ENCODE assay signal across 7 mouse cellular contexts in the genomic region with DNA sequence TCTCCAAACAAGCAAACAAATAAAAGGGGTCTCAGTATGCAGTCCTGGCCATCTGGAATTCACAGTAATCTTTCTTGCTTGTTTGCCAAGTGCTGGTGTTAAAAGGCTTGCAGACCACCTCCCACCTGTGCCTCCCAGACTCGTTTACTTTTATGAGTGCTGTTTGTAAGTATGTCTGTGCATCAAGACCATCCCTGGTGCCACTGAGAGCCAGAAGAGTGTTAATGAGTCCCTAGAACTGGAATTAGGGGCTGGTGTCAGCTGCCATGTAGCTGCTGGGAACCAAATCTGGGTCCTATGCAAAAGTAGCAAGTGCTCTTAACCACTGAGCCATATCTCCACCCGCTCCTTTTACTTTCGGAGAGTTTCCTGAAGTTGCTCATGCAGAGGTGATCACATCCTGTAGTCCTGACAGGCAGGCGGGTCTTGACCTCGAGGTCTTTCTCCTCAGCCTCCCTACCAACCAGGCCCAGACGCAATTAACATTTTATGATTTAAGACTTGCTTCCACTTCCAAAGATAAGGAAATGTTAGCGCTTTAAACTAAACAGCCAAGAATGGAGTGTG. TPM values are rescaled to one million over a fixed set of nuclear protein-coding genes. Genes with fewer than 3 reads are reported as not detected.
DNase-seq lines count a peak whose midpoint lies in the region; ATAC-seq lines count a peak whose summit lies in the region.

No protein-coding gene starts in this region.

- H3K27ac ChIP-seq in forebrain, embryonic 11.5 days (ENCODE audit: low read depth, low read length) = peak overlapping the region; percentile 82; the same call in 1 of the 2 replicates
- no peak overlapping the region for H3K27ac ChIP-seq in limb, embryonic 12.5 days
- H3K27ac ChIP-seq in stomach, embryonic 14.5 days (ENCODE audit: low read length) = no peak overlapping the region

- peak overlapping the region; percentile 74 for H3K9ac ChIP-seq in forebrain, embryonic 11.5 days (ENCODE audit: low read length)
- H3K9ac ChIP-seq in limb, embryonic 12.5 days (replicated peaks) = peak overlapping the region; percentile 72
- H3K9ac ChIP-seq in stomach, embryonic 14.5 days (replicated peaks; ENCODE audit: low read depth, low read length) = peak overlapping the region; percentile 66

- peak; percentile 3 for DNase-seq in retina, postnatal 1 day
- DNase-seq in retina, embryonic 14.5 days (ENCODE audit: low spot score) = no peak
- DNase-seq in forebrain, embryonic 11.5 days (ENCODE audit: low spot score) = peak; percentile 48
- DNase-seq in left cerebral cortex, postnatal 4 days = no peak
- no peak for DNase-seq in layer of hippocampus, postnatal 14 days (ENCODE audit: low spot score in 2 of 2)

- no peaks in the 10 kb centered on the region for H3K9me3 ChIP-seq in forebrain, embryonic 11.5 days (ENCODE audit: control insufficient read depth, low read length)
- no peaks in the 10 kb centered on the region for H3K9me3 ChIP-seq in limb, embryonic 12.5 days
- no peaks in the 10 kb centered on the region for H3K9me3 ChIP-seq in stomach, embryonic 14.5 days (ENCODE audit: control insufficient read depth, low read depth, low read length)

- peak overlapping the region; percentile 78 for H3K4me2 ChIP-seq in forebrain, embryonic 11.5 days (ENCODE audit: low read depth, low read length, severe bottlenecking)
- H3K4me2 ChIP-seq in limb, embryonic 12.5 days = peak overlapping the region; percentile 80
- peak overlapping the region; percentile 78 for H3K4me2 ChIP-seq in stomach, embryonic 14.5 days (replicated peaks; ENCODE audit: low read depth, low read length)

- intact Hi-C loops in left cerebral cortex, postnatal 4 days (cut with DNase I) = loop anchor here (5.0 kb wide), 1 partner anchor 255 kb away; no protein-coding TSS in a partner anchor

- H3K4me1 ChIP-seq in forebrain, embryonic 11.5 days (replicated peaks; ENCODE audit: control insufficient read depth, insufficient read depth, low read length) = peaks cover 7% of the 10 kb centered on the region
- peaks cover 18% of the 10 kb centered on the region for H3K4me1 ChIP-seq in limb, embryonic 12.5 days (replicated peaks)
- H3K4me1 ChIP-seq in stomach, embryonic 14.5 days (ENCODE audit: control insufficient read depth, insufficient read depth, low read length) = peaks cover 14% of the 10 kb centered on the region

- peaks cover 7% of the 10 kb centered on the region for H3K36me3 ChIP-seq in forebrain, embryonic 11.5 days (ENCODE audit: control insufficient read depth, insufficient read depth, low read length)
- H3K36me3 ChIP-seq in limb, embryonic 12.5 days = peaks cover 68% of the 10 kb centered on the region
- H3K36me3 ChIP-seq in stomach, embryonic 14.5 days (ENCODE audit: control insufficient read depth, insufficient read depth, low read length) = peaks cover 50% of the 10 kb centered on the region

- peak overlapping the region; percentile 80 for H3K4me3 ChIP-seq in forebrain, embryonic 11.5 days (ENCODE audit: low read depth, low read length)
- H3K4me3 ChIP-seq in limb, embryonic 12.5 days (replicated peaks) = peak overlapping the region; percentile 80
- H3K4me3 ChIP-seq in stomach, embryonic 14.5 days (ENCODE audit: low read depth, low read length) = peak overlapping the region; percentile 75

- no peaks in the 10 kb centered on the region for H3K27me3 ChIP-seq in forebrain, embryonic 11.5 days (ENCODE audit: control insufficient read depth, insufficient read depth, low read length)
- H3K27me3 ChIP-seq in limb, embryonic 12.5 days = no peaks in the 10 kb centered on the region
- H3K27me3 ChIP-seq in stomach, embryonic 14.5 days (ENCODE audit: control insufficient read depth, insufficient read depth, low read length) = no peaks in the 10 kb centered on the region

- no peak for ATAC-seq in forebrain, embryonic 11.5 days (replicated peaks; ENCODE audit: low FRiP score)
- ATAC-seq in limb, embryonic 12.5 days (ENCODE audit: insufficient number of reproducible peaks, insufficient read depth, low FRiP score, low TSS enrichment, low read depth) = no peak
- ATAC-seq in stomach, embryonic 14.5 days (ENCODE audit: insufficient number of reproducible peaks, insufficient read depth, low FRiP score, low read depth) = no peak

- 19% methylated on average over 7 of the region's 7 CpGs for WGBS in forebrain, embryonic 11.5 days
- 4% methylated on average over 7 of the region's 7 CpGs for WGBS in limb, embryonic 12.5 days
- WGBS in stomach, embryonic 14.5 days = 8% methylated on average over 7 of the region's 7 CpGs

RNA-seq across cellular contexts. Expression of gene Surf6, which starts 0.8 kb away (rescaled TPM):
- polyA plus RNA-seq in forebrain, embryonic 11.5 days (2014; fragmentation: Nextera tagmentation; extraction: Ambion mirVana) = 15.6 and 15.7 TPM in 2 replicates
- 33.5 and 36.2 TPM in 2 replicates for polyA plus RNA-seq in limb, embryonic 12.5 days (2016; fragmentation: Nextera tagmentation; extraction: Ambion mirVana)
- 17.0 and 18.4 TPM in 2 replicates for polyA plus RNA-seq in stomach, embryonic 14.5 days (2014; fragmentation: Nextera tagmentation; extraction: Ambion mirVana)
- total RNA-seq in left cerebral cortex, postnatal 4 days (2021) = 10 to 100 TPM; 32.3 to 33.8 TPM
- 10 to 100 TPM; 27.9 to 28.9 TPM for total RNA-seq in layer of hippocampus, postnatal 14 days (2021)

RNA-seq across cellular contexts. Expression of gene Med22, which starts 8.6 kb away (rescaled TPM):
- polyA plus RNA-seq in forebrain, embryonic 11.5 days (2014; fragmentation: Nextera tagmentation; extraction: Ambion mirVana) = 112 and 120 TPM in 2 replicates
- polyA plus RNA-seq in limb, embryonic 12.5 days (2016; fragmentation: Nextera tagmentation; extraction: Ambion mirVana) = 62.4 and 66.5 TPM in 2 replicates
- polyA plus RNA-seq in stomach, embryonic 14.5 days (2014; fragmentation: Nextera tagmentation; extraction: Ambion mirVana) = 30.3 and 31.1 TPM in 2 replicates
- 10 to 100 TPM; 52.3 to 56.2 TPM for total RNA-seq in left cerebral cortex, postnatal 4 days (2021)
- total RNA-seq in layer of hippocampus, postnatal 14 days (2021) = 10 to 100 TPM; 42.9 to 46.5 TPM

RNA-seq across cellular contexts. Expression of gene Rpl7a, which starts 8.6 kb away (rescaled TPM):
- polyA plus RNA-seq in forebrain, embryonic 11.5 days (2014; fragmentation: Nextera tagmentation; extraction: Ambion mirVana) = 647 and 668 TPM in 2 replicates
- 600 and 634 TPM in 2 replicates for polyA plus RNA-seq in limb, embryonic 12.5 days (2016; fragmentation: Nextera tagmentation; extraction: Ambion mirVana)
- 712 and 713 TPM in 2 replicates for polyA plus RNA-seq in stomach, embryonic 14.5 days (2014; fragmentation: Nextera tagmentation; extraction: Ambion mirVana)
- total RNA-seq in left cerebral cortex, postnatal 4 days (2021) = 100 to 1,000 TPM; 422 to 425 TPM
- total RNA-seq in layer of hippocampus, postnatal 14 days (2021) = 100 to 1,000 TPM; 274 to 302 TPM

RNA-seq across cellular contexts. Expression of gene Surf2, which starts 14.2 kb away (rescaled TPM):
- polyA plus RNA-seq in forebrain, embryonic 11.5 days (2014; fragmentation: Nextera tagmentation; extraction: Ambion mirVana) = 43.6 and 44.5 TPM in 2 replicates
- polyA plus RNA-seq in limb, embryonic 12.5 days (2016; fragmentation: Nextera tagmentation; extraction: Ambion mirVana) = 45.5 and 48.3 TPM in 2 replicates
- 33.2 and 36.8 TPM in 2 replicates for polyA plus RNA-seq in stomach, embryonic 14.5 days (2014; fragmentation: Nextera tagmentation; extraction: Ambion mirVana)
- total RNA-seq in left cerebral cortex, postnatal 4 days (2021) = 10 to 100 TPM; 34.8 to 35.1 TPM
- total RNA-seq in layer of hippocampus, postnatal 14 days (2021) = 10 to 100 TPM; 32.4 to 38.4 TPM

RNA-seq across cellular contexts. Expression of gene Surf1, which starts 14.4 kb away (rescaled TPM):
- polyA plus RNA-seq in forebrain, embryonic 11.5 days (2014; fragmentation: Nextera tagmentation; extraction: Ambion mirVana) = 44.1 and 44.6 TPM in 2 replicates
- polyA plus RNA-seq in limb, embryonic 12.5 days (2016; fragmentation: Nextera tagmentation; extraction: Ambion mirVana) = 53.7 and 54.2 TPM in 2 replicates
- polyA plus RNA-seq in stomach, embryonic 14.5 days (2014; fragmentation: Nextera tagmentation; extraction: Ambion mirVana) = 50.4 and 52.4 TPM in 2 replicates
- total RNA-seq in left cerebral cortex, postnatal 4 days (2021) = 10 to 100 TPM; 69.5 to 72.4 TPM
- 10 to 100 TPM; 87.5 to 90.6 TPM for total RNA-seq in layer of hippocampus, postnatal 14 days (2021)

Comparison
In these comparisons a context has a peak if more than half of its experiments do, and no peak if none do; other contexts are left out.
1. DNase-seq: peak in retina, postnatal 1 day (single experiment) and forebrain, embryonic 11.5 days (single experiment); none in retina, embryonic 14.5 days (single experiment), left cerebral cortex, postnatal 4 days (single experiment) and layer of hippocampus, postnatal 14 days (0 of 2).
2. Peak in every context shown above with its lines, with median percentiles within 50 percentile points of each other: H3K4me2 ChIP-seq, H3K4me3 ChIP-seq and H3K9ac ChIP-seq.